Mouse (Mus musculus): ENCODE measurements at regions not wholly inside any gene's neighbourhood (a gene's known extent, or its start where the extent isn't known, plus 50 kb on each side); places are given as distances from the start of the nearest gene placed in this dataset.

DNA sequence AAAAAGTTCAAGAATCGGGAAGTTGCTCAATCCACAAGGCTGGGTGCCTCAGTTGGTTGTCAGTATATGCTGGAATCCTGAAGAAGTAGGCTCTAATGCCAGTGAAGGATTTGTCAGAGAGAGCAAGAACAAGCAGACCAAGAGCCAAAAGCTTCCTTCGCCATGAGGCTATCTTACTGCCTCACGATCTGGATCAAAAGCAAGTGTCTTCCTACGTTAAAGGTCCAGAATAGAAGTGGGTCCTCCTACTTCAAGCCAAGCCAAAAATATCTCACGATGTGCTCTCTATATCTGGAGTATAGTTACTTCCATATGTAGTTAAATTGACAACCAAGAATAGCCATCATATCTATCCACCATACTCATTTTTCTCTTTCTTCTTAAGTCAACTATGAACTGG is 102.5 kb upstream of the 4930578C19Rik start:
- ChIA-PET POLR2A (interaction anchor here in 1 of 4 experiments (0.6 kb wide), 1 partner anchor 28 kb away, joined by 3 read pairs; no protein-coding TSS in a partner anchor), CTCF (no interaction called here)

DNA sequence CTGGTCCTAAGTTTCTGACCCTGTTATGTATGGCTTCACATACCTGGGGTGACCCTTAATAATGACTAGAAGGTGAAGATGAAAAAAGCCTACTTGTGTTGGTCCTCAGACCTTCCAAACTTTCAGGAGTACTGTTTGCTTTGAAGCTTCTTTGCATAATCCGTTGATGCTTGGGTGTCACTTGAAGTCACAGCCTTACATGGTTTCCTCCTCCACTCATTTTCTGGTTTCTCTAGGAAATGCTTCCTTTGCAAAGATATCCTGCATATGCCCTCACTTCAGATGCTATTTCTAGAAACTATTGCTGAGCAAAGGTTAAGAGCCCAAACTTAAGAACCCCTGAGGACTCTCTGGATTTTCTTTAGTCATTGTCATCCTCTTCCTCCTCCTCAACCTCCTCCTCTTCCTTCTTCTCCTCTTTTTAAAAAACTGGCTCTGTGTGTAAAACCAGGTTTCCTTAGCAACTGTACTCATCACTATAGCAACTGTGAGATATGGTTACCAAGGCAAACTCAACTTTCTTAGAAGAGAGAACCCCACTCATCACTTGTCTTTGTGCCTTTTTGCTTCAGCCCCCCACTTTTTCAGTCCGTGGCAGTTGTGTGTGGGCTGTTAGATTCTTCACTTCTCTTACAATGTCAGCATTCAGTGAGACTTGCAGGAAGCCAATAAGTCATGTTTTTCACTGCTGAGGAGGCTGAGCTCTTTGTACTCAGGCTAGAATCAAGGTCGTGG is 59.2 kb upstream of the 4930578C19Rik start:
- CTCF ChIA-PET: interaction anchor here in 1 of 4 experiments (0.7 kb wide), 2 partner anchors 362 to 1060 kb away, joined by 3 to 4 read pairs; no protein-coding TSS in a partner anchor
- POLR2A ChIA-PET: no interaction called here
